Mouse (Mus musculus) cerebellum, adult 2 months (tissue): ENCODE data around the gene Ccdc6.

Experiments used
- CTCF ChIP-seq: fragments of 200-500 bp; IDR thresholded peaks from 2 replicates; pipeline ENCODE4 v1.5.1; 2011; ENCODE audit warnings: low read depth, mild to moderate bottlenecking, control low read depth, low read length, moderate library complexity, borderline replicate concordance; ENCODE audit not compliant: insufficient read depth
- POLR2A ChIP-seq: fragments of 200-500 bp; IDR thresholded peaks from 2 replicates; pipeline ENCODE4 v1.6.1; 2011; ENCODE audit warnings: low read length, control low read depth, borderline replicate concordance; ENCODE audit not compliant: insufficient read depth

DNA sequence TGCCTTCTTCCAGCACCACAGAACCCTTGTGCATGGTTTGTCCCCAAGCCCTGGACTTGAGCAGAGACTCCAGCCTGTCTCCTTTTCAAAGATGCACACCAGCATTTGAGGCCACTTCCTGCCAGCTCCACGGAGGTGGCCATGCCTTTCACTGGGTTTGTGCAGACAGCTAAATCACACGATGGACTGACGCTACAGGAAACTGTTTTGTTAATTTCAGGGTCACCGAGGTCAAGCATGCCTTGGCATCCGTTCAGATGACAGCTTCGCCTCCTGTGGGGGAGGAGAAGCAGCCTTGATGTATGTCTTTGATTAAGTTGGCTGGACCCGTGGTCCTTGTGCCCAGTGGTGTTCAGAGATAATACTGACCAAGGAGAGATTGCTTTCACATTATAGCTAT, 52.2 kb downstream of the Ccdc6 start:
- TF ChIP-seq CTCF, result no peak
- TF ChIP-seq POLR2A, result no peak
